Mouse (Mus musculus) MEL-GATA-1-ER (cell line): ENCODE measurements around the gene Acot7.
A peak's percentile ranks its signal among the peaks of the same experiment; 100 is the strongest.

Experiments used
- DNase-seq: peaks from one replicate; pipeline ENCODE4 v3.0.0-alpha.2; 2012; ENCODE audit warnings: low read depth; ENCODE audit errors: extremely low read depth

Acot7 gene

GRCm38 (mm10) chr4:152243241-152243891, 65.4 kb downstream of the Acot7 start:
- no peak for DNase-seq

DNA sequence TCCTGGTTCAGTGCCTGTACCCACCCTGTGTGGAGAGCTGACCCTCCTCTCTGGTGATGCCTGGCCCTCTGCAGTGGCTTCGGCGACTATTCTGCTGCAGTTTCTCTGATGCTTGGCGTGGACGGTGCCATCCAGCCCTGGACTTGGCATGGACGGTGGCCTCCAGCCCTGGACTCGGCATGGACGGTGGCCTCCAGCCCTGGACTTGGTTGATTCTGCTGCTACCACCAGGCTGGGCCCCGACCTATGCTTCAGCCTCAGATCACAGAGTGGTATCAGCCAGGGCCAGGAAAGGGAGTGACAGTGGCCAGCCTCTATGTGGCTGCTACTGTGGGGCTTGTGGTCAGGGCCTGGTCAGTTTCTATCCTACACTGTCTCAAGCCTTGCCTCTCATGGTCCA, 66.0 kb downstream of the Acot7 start:
- DNase-seq: no peak

GRCm38 (mm10) chr4:152244545-152245522, 66.9 kb downstream of the Acot7 start:
- DNase-seq: no peak

GRCm38 (mm10) chr4:152246011-152246410, 68.1 kb downstream of the Acot7 start:
- DNase-seq: no peak

DNA sequence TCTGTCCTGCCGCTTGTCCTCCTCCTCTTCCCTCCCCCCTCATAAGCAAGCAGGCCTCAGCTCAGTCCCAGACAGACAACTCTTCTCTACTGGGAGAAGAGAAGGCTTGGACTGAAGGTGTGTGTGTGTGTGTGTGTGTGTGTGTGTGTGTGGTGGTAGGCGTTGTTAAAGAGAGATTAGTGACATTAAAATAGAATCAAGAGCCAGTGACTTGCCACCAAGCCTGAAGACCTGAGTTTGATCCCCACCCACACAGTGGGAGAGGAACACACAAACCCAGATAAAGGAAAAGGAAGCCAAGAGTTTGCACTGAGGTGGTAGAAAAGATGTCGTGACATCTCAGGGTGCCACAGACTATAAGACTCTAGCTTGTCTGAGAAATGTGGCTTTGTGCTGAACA, 69.3 kb downstream of the Acot7 start:
- peak; percentile 45 for DNase-seq

DNA sequence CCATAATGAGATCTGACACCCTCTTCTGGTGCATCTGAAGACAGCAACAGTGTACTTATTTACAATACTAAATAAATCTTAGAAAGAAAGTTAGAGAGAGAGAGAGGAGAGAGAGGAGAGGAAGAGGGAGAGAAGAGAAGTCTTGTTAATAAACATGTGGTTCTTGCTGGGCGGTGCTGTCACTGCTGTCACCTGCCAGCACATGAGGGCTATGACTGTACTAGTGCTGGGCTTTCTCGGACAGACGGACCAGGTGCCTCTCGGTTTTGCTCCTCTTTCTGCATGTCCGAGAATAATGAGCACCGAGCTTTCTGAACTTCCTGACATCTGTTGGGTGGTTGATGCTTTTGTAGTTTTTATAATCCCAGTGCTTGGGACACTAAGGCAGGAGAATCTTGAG, 72.7 kb downstream of the Acot7 start:
- no peak for DNase-seq

- DNase-seq: no peak
Observed at GRCm38 (mm10) chr4:152253183-152253759, 75.3 kb downstream of the Acot7 start.

DNA sequence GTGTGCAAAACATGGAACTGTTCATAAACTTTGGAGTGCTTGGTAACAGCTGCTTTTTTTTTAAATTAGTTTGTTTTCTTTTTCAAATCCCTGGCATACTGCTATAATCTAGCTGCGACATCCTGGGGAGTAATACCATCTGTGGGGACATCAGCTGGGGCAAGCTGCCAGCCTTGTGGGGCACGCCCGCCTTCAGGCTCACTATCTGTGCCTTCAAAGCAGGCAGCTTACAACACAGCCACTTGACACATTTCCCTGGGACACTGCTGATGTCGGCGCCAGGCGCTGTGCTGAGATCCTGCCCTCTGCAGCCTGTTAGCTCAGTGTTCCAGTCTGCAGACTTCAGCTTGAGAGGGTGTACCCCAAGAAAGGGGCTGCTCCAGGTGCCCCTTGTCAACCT, 79.1 kb downstream of the Acot7 start:
- DNase-seq: peak; percentile 32

DNA sequence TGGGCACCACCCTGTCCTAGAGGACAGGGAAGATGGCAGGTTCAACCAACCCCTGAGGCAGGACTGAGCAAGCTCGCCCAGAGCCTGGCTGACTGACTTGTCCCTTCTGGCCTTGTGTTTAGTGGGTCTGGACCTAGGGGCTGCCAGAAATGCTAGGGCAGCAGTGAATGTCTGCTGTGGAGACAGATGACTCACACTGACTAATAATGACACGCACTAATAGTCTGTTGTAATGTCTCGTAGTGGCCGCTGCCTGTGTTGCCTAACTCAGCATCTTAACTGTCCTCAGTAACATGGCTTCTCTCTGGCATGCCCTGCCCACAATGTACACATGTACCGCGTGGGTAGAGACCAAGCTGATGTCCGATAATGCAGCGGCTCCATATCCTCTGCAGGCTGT, 82.5 kb downstream of the Acot7 start:
- DNase-seq: no peak

GRCm38 (mm10) chr4:152262187-152262586, 84.3 kb downstream of the Acot7 start:
- DNase-seq: no peak

- no peak for DNase-seq
Observed at GRCm38 (mm10) chr4:152263089-152263488, 85.2 kb downstream of the Acot7 start.

- DNase-seq: no peak
Observed at GRCm38 (mm10) chr4:152263512-152264176, 85.7 kb downstream of the Acot7 start.

GRCm38 (mm10) chr4:152264177-152264530, 86.2 kb downstream of the Acot7 start:
- no peak for DNase-seq

DNA sequence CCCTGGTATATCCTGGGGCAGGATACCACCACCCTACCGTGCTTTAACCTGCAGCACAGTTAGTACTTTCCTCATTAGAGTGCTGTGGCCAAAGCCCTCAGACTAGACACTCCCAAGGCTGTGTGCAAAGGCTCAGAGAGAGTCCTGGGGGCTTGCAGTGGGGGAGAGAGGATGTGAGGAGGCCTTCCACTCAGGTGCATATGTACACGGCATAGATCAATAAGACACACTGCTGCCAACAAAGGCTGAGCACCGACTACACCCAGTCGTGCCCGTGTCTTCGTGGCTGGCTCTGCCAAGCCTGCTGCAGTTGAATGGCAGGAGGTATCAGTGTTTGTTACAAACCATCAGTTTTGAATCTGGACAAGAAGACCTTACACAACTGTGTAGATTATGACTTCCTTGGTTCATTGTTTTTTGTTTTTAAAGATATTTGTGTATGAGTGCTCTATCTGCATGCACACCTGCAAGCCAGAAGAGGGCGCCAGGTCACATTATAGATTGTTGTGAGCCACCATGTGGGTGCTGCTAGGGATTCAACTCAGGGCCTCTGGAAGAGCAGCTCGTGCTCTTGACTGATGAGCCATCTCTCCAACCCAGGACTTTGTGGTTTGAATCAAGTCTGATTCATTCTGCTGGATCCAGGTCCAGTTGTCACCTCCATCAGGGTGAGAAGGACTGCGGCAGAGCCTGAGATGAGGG, 87.1 kb downstream of the Acot7 start:
- DNase-seq: no peak

GRCm38 (mm10) chr4:152265791-152266190, 87.9 kb downstream of the Acot7 start:
- DNase-seq: no peak

GRCm38 (mm10) chr4:152266236-152266895, 88.4 kb downstream of the Acot7 start:
- no peak for DNase-seq

DNA sequence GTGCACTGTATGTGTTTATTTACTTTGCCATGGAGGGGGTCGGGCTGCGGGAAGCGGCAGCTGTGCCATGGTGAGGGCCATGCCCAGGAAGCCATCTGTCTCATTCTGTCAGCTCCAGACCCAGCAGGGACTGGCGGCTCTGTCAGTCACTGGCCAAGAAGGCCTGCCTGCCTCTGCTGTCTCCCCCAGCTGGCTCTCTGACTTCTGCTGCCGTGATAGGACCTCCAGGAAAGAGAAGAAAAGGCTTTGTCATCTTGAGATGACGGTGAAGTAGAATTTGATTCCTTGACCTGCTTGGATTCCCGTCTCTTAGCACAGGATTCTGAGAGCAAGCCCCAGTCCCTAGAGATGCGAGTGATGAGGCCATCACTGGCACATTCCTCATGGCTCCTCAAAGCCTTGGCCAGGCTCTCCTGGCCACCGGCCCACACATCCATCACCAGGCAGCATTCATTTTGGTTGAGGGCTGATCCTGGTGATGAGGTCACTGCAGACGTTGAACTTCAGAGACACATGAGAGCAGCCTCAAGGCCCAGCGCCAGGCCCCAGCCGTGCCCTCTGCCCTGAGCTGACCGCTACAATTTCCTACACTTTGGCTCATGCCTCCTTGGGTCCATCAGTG, 89.9 kb downstream of the Acot7 start:
- no peak for DNase-seq

- no peak for DNase-seq
Observed at GRCm38 (mm10) chr4:152269967-152270366, 92.0 kb downstream of the Acot7 start.

DNA sequence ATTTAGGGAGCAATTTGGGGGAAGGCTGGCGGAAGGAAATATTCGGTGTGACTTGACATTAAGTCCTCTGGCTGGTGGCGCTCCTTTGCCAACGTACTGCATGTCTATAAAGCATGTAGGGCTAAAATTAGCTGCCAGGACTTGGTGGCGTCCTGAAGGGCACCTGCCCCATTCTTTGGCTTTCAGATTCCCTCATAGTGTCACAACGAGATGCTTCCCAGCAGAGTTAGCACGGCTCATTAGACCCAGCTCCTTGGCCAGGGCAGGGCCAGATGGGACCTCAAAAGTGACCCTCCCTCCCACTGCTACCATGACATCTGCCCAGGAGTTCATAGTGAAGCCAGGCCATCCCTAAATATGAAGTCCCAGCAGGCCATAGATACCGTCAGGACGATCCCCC, 92.7 kb downstream of the Acot7 start:
- no peak for DNase-seq

DNA sequence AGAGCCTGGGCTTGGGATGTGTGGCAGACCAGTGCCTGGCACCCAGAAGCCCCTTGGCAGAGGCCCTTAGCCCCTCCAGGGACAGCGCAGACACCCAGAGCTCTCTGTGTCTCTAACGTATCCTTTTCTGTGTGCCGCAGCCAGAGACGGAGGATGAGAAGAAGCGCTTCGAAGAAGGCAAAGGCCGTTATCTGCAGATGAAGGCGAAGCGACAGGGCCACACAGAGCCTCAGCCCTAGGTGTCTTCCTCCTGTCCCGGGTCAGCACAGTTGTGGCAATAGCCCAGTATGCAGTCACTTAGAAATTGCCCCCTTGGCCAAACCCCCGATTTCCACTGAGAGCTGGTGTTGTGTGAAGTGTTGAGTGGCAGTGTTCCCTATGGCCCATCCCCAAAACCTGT, 93.4 kb downstream of the Acot7 start:
- no peak for DNase-seq
